Mouse (Mus musculus): ENCODE measurements around the gene Srebf2.

GRCm38 (mm10) chr15:82212752-82213063 is 65.7 kb downstream of the Srebf2 start, which contains the start of gene Shisa8:
- TF ChIP-seq CTCF (IDR thresholded peaks at IDR 0.05; ENCODE audit: borderline replicate concordance, insufficient read depth, low read depth, low read length) (no peak), POLR2A (IDR thresholded peaks at IDR 0.05; ENCODE audit: borderline replicate concordance, insufficient read depth, low read length) (no peak)
